Mouse (Mus musculus) cortical plate, adult 2 months (tissue): Measurements from ENCODE around the gene Ushbp1. TPM values are rescaled to one million over a fixed set of nuclear protein-coding genes. Genes with fewer than 3 reads are reported as not detected.
A peak's percentile ranks its signal among the peaks of the same experiment; 100 is the strongest.

ENCODE experiments used
- H3K27ac ChIP-seq: fragments of 200-500 bp; 2 replicates; pipeline ENCODE4 v1.5.1; 2012; ENCODE audit warnings: low read length, control low read depth, inconsistent platforms; ENCODE audit not compliant: insufficient read depth
- H3K4me1 ChIP-seq: fragments of 200-500 bp; 2 replicates; pipeline ENCODE4 v1.6.1; 2011; ENCODE audit warnings: low read length; ENCODE audit not compliant: control insufficient read depth, insufficient read depth
- H3K4me3 ChIP-seq: fragments of 200-500 bp; 2 replicates; pipeline ENCODE4 v1.5.1; 2011; ENCODE audit warnings: mild to moderate bottlenecking, low read length, control low read depth; ENCODE audit not compliant: insufficient read depth
- CTCF ChIP-seq: fragments of 200-500 bp; IDR thresholded peaks from 2 replicates; pipeline ENCODE4 v1.5.1; 2011; ENCODE audit warnings: mild to moderate bottlenecking, control low read depth, low read length; ENCODE audit not compliant: insufficient read depth; ENCODE audit errors: extremely low read depth
- POLR2A ChIP-seq: fragments of 200-500 bp; IDR thresholded peaks from 2 replicates; pipeline ENCODE4 v1.6.1; 2011; ENCODE audit warnings: mild to moderate bottlenecking, low read length, control low read depth; ENCODE audit not compliant: insufficient read depth; ENCODE audit errors: extremely low read depth
- polyA plus RNA-seq: library from polyadenylated mRNA; depleted of rRNA; stranded (reverse); fragments of >200 nt; gene quantifications from 2 replicates; pipeline ENCODE4 v1.2.3, GENCODE M21; 2012

Ushbp1 gene
- polyA plus RNA-seq, 1 experiment: 9.0 TPM

DNA sequence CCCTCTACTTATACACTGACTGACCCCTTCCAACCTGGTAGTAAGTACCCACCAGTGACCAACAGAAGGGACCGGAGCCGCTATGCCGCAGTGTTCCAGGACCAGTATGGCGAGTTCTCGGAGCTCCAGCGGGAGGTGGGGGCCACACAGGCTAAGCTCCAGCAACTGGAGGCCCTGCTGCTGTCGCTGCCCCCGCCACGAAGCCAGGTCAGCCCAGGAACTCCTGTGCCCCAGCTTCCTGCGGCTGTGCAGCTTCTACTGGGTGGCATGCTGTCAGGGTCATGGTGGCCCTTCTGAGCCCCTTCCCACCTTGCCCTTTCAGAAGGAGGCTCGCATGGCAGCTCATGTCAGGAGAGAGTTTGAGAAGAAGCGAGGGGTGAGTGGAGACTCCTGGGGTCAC, 23.2 kb downstream of the Ushbp1 start:
- no peak overlapping the region for H3K27ac ChIP-seq
- H3K4me1 ChIP-seq: 0 out of 2 replicates have a peak, but pooled peaks cover 2% of the 10 kb centered on the region
- no peak for TF ChIP-seq POLR2A
- no peak for TF ChIP-seq CTCF
- no peak overlapping the region for H3K4me3 ChIP-seq

DNA sequence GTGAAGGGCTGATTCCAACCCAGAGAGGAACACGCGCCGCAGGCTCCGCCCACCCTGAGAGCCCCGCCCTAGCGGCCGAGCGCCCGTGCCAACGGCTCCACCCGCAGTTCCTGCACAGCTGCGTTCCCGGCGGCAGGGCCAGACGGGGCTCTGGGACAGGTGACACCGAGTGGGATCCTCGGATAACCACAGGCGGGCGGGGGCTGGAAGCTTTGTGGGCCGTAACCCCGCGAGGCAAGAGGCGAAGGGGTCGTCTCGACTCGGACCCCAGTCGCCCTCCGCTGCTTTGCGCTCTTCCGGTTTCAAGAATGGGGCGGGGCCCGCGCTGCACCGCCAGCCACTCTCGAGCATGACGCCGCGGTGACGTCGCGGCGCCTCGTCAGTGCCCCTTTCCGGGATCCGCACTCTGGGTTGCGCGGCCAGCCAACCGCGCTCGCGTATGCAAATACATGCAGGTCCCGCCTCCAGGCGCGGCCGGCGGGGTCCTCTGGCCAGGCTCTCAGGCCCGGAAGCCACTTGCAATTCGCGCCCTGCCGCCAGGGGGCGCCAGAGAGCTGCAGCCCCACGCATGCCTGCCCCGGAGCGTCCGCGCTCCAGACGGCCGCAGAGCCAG, 24.3 kb downstream of the Ushbp1 start, which contains the start of gene Ocel1:
Gene Ocel1, plus strand, starts transcription at position 63 of the 613 bp plus-strand sequence.
- H3K4me3 ChIP-seq: peak within 1 kb of the TSS; percentile 61
- H3K4me1 ChIP-seq: peaks cover under 1% of the 10 kb centered on the region; the same call in 1 of the 2 replicates
- TF ChIP-seq CTCF: peak; percentile 59
- peak; percentile 71 for TF ChIP-seq POLR2A
- H3K27ac ChIP-seq: peak within 1 kb of the TSS; percentile 98

DNA sequence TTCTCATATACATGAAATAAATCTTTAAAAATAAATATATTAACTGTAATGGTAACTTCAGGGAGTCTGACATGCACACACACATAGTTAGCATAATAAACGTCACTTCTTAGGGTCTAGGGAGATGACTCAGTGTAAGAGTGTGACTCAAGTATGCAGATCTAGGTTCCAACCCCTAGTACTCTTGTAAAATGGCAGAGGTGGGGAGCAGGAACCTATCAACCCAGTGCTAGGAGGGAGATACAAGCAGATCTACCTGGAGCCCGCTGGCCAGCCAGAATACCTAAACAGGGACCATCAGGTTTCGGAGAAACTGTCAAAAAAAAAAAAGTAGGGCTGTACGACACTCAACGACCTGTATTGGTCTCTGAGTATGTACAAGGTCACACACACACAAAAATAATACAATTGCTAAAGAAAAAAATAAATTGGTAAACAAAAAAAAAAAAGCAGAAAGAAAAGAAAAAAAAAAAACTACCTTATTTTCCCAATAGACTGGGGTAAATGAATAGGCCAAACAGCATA, 24.8 kb downstream of the Ushbp1 start:
- Histone ChIP-seq H3K4me3 (peak overlapping the region; percentile 61), H3K27ac (no peak overlapping the region), H3K4me1 (no peaks in the 10 kb centered on the region; the same call in 1 of the 2 replicates)
- TF ChIP-seq CTCF: no peak
- no peak for TF ChIP-seq POLR2A

DNA sequence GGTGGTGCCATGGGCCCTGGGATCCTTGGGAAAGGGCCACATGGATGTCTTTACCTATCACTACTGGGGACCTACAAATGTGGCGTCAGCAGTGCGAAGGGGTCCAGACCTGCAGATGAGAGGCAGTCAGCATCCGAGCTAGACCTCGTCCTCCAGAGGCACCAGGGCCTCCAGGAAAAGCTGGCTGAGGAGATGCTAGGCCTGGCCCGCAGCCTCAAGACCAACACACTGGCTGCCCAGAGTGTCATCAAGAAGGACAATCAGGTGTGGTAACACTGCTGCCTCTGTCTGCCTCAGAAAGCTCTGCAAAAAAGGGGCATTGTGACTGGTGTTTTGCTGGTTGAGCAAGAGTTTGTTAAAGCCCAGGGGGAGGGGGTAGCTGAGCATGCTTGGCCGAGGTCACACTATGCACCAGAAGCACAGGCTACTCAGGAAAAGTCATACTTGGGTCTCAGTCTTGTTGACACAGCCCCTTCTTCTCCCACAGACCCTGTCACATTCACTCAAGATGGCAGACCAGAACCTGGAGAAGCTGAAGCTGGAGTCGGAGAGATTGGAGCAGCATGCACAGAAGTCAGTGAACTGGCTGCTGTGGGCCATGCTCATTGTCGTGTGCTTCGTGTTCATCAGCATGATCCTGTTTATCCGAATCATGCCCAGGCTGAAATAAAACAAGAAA, 26.4 kb downstream of the Ushbp1 start:
- Histone ChIP-seq H3K4me1 (no peaks in the 10 kb centered on the region; the same call in 1 of the 2 replicates), H3K27ac (no peak overlapping the region), H3K4me3 (no peak overlapping the region)
- TF ChIP-seq CTCF (no peak), POLR2A (no peak)

DNA sequence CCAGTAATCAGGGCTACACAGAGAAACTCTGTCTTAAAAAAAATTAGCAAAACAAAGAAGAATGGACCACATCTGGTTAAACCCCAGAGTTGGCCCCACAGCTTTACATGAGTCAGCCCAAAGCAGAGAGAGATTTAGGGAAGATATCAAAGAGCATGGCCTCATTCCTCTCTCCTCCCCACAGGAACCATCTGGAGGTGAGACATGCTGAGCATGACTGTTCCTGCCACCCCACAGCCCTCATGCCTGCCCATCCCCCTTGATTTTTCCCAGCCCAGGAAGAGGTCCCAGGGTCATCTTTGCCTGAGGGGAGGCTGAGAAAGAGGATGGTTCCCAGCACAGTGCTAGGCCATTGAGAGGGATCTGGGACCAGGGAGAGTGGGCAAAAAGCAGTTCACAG, 27.2 kb downstream of the Ushbp1 start:
- no peak overlapping the region for H3K27ac ChIP-seq
- no peak overlapping the region; the same call in 1 of the 2 replicates for H3K4me3 ChIP-seq
- TF ChIP-seq CTCF (no peak), POLR2A (no peak)
- no peaks in the 10 kb centered on the region; the same call in 1 of the 2 replicates for H3K4me1 ChIP-seq

DNA sequence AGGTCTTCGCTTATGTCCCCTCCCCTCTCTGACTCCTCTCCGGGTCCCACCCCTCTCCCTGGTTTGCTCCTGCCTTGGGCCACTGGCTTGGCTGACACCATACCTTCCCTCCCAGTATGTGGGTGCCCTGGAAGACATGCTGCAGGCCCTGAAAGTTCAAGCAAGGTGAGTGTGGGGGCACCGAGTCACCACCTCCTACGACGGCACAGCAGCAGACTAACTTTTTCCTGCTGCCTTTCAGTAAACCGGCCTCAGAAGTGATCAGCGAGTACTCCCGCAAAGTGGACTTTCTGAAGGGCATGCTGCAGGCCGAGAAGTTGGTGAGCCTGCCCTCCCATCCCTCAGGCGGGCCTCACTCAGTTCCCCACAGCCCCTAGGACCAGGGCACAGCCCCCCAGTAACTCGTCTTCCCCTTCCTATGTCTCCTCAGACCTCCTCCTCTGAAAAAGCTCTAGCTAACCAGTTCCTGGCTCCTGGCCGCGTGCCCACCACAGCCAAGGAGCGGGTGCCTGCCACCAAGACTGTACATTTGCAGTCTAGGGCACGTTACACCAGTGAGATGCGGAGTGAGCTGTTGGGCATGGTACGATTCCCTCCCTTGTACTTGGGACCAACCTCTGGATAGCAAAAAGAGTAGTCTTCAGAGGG, 27.9 kb downstream of the Ushbp1 start:
- peak overlapping the region; percentile 89 for H3K27ac ChIP-seq
- TF ChIP-seq POLR2A: no peak
- TF ChIP-seq CTCF: no peak
- no peaks in the 10 kb centered on the region; the same call in 1 of the 2 replicates for H3K4me1 ChIP-seq
- peak overlapping the region; percentile 53 for H3K4me3 ChIP-seq

DNA sequence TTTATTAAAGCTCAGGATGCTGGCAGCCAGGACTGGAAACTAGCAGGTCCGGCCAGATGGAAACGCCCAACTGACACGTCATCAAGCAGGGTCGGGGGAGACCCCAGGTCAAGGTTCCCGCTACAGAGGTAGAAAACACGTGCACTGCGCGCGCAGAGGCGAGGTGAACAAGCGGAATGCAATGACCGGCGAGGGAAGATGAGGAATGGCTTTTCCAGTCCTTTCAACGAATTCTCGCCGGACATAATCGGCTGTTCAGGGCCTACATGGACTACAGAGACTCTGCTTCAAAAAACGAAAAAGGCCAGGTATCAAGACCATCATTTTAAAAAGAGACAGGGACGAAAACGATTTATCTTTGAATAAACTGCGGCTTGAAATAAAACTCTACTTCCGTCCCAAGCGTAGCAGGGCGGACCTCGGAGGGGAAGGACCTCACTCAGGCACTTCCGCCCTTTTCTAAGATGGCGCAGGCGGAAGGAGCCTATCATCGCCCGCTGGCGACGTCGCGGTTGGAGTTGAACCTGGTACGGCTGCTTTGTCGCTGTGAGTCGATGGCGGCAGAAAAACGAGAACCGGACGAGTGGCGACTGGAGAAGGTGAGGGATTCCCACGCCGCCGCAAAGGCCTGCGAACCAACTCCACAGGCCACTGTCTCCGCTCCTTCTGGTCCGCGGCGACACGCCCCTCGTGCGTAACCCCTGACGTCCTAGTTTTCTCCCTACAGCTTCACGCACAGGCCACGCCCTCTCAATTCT, 28.7 kb downstream of the Ushbp1 start, which contains the start of gene Use1:
Gene Use1, plus strand, starts transcription at position 78 of the 758 bp plus-strand sequence.
- no peak for TF ChIP-seq CTCF
- peak; percentile 72 for TF ChIP-seq POLR2A
- Histone ChIP-seq H3K27ac (peak within 1 kb of the TSS; percentile 89), H3K4me1 (no peaks in the 10 kb centered on the region; the same call in 1 of the 2 replicates), H3K4me3 (peak within 1 kb of the TSS; percentile 53)

DNA sequence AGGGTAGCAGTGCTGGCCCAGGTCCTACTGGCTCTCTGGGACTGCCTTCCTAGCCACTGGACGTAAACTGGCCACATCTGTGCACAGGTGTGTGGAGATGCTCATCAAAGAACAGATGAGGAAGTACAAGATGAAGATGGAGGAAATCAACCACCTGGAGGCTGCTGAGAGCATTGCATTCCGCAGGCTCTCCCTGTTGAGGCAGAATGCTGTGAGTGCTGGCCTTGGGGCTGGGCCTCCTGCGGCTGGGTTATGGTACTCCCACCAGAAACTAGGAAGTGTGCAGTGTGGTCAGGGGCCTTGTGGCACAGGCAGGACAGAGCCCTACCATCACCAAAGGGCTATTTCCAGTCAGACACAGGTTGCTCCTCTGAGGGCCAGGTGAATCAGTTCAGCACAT, 37.6 kb downstream of the Ushbp1 start:
- H3K4me1 ChIP-seq: no peaks in the 10 kb centered on the region
- no peak overlapping the region for H3K4me3 ChIP-seq
- H3K27ac ChIP-seq: no peak overlapping the region
- TF ChIP-seq POLR2A (no peak), CTCF (no peak)

DNA sequence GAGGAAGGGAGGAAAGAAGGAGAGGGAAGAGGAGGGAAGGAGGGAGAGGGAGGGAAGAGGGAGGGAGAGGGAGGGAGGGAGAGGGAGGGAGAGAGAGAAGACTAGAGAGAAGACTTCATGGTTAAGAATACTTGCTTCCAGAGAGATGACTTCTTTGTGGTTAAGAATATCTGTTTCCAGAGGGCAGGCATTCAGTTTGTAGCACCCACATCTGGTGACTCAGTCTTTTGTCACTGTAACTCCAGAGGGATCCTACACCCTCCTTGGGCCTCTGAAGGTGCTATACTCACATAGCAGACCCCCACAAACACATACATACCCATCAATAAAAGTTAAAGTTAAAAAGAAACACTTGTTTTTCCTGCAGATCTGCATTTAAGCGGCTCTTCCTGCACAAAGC, 44.1 kb downstream of the Ushbp1 start:
- no peak overlapping the region for H3K27ac ChIP-seq
- TF ChIP-seq POLR2A (no peak), CTCF (no peak)
- no peaks in the 10 kb centered on the region for H3K4me1 ChIP-seq
- no peak overlapping the region for H3K4me3 ChIP-seq
